In genomic region chr17:28026111-28026872, GRCm38 (mm10) we compare ENCODE assay signal across 9 mouse cellular contexts. TPM values are rescaled to one million over a fixed set of nuclear protein-coding genes. Genes with fewer than 3 reads are reported as not detected.
A peak's percentile ranks its signal among the peaks of the same experiment; 100 is the strongest.
DNase-seq lines count a peak whose midpoint lies in the region; ATAC-seq lines count a peak whose summit lies in the region.
"Had no signal": no experiment of that assay in that cellular context is flagged by ENCODE, and none has a peak within 500 bp of the region (broad histone marks: within the 10 kb centered on the region; RNA-seq: fewer than 3 reads in every experiment).

No protein-coding gene starts in this region.

- H3K36me3 ChIP-seq in heart, embryonic 13.5 days, result no peaks in the 10 kb centered on the region
- no peaks in the 10 kb centered on the region for H3K36me3 ChIP-seq in midbrain, embryonic 14.5 days (ENCODE audit: control insufficient read depth, insufficient read depth, low read length)

- H3K4me2 ChIP-seq in heart, embryonic 13.5 days, result no peak overlapping the region
- no peak overlapping the region for H3K4me2 ChIP-seq in midbrain, embryonic 14.5 days (ENCODE audit: low read length)

- intact Hi-C loops in heart, postnatal 25 days (cut with DNase I), result no loop called here

- no peak for ATAC-seq in heart, embryonic 13.5 days (ENCODE audit: extremely low read depth, insufficient number of reproducible peaks, low FRiP score, low TSS enrichment)
- no peak for ATAC-seq in midbrain, embryonic 14.5 days (ENCODE audit: low FRiP score, low TSS enrichment)

- H3K9me3 ChIP-seq in heart, embryonic 13.5 days, result no peaks in the 10 kb centered on the region
- no peaks in the 10 kb centered on the region for H3K9me3 ChIP-seq in midbrain, embryonic 14.5 days (ENCODE audit: control insufficient read depth, low read length)

- DNase-seq in heart, adult 8-10 months (ENCODE audit: low spot score), result peak; percentile 30
- DNase-seq in heart, postnatal 25 days (ENCODE audit: low spot score), result no peak
- peak; percentile 78 to 86 for DNase-seq in kidney, postnatal 36 days
- DNase-seq in midbrain, embryonic 14.5 days, result peak; percentile 72
- DNase-seq in urinary bladder, adult 18-20 months (ENCODE audit: low spot score in 2 of 2), result no peak
- DNase-seq in layer of hippocampus, postnatal 25 days (ENCODE audit: extremely low spot score in 1 of 2, low spot score in 1 of 2), result no peak
- DNase-seq in T-cell, adult 2 months (ENCODE audit: low spot score), result no peak

- peak overlapping the region; percentile 59; the same call in 1 of the 2 replicates for H3K9ac ChIP-seq in heart, embryonic 13.5 days
- H3K9ac ChIP-seq in midbrain, embryonic 14.5 days (replicated peaks; ENCODE audit: low read length), result no peak overlapping the region

- peaks cover 79% of the 10 kb centered on the region for H3K4me1 ChIP-seq in heart, embryonic 13.5 days
- peaks cover 15% of the 10 kb centered on the region; the same call in 1 of the 2 replicates for H3K4me1 ChIP-seq in midbrain, embryonic 14.5 days (ENCODE audit: control insufficient read depth, insufficient read depth, low read length)

- WGBS in heart, embryonic 13.5 days, result 64% methylated on average over 14 of the region's 14 CpGs
- WGBS in midbrain, embryonic 14.5 days, result 84% methylated on average over 14 of the region's 14 CpGs

- no peak overlapping the region for H3K4me3 ChIP-seq in heart, embryonic 13.5 days
- H3K4me3 ChIP-seq in midbrain, embryonic 14.5 days (replicated peaks; ENCODE audit: low read depth, low read length), result no peak overlapping the region
- H3K4me3 ChIP-seq: myocyte had no signal

- peak overlapping the region; percentile 65 for H3K27ac ChIP-seq in heart, embryonic 13.5 days (replicated peaks)
- peak overlapping the region; percentile 28 for H3K27ac ChIP-seq in midbrain, embryonic 14.5 days (replicated peaks; ENCODE audit: low read depth, low read length)

- no peaks in the 10 kb centered on the region for H3K27me3 ChIP-seq in heart, embryonic 13.5 days (replicated peaks)
- no peaks in the 10 kb centered on the region for H3K27me3 ChIP-seq in midbrain, embryonic 14.5 days (ENCODE audit: control insufficient read depth, insufficient read depth, low read length)

RNA-seq across cellular contexts. Expression of gene Tcp11, which starts 54.1 kb away (rescaled TPM):
- under 1 TPM in 1 of 4 experiments, not detected in 3; 0.24 TPM for total RNA-seq in heart, adult 8-10 months (2022)
- total RNA-seq in heart, postnatal 25 days (2021), result not detected
- polyA plus RNA-seq in heart, embryonic 13.5 days (2015; fragmentation: Nextera tagmentation; extraction: Ambion mirVana), result 0.49 and 0.55 TPM in 2 replicates
- 0.88 and 1.1 TPM in 2 replicates for polyA plus RNA-seq in midbrain, embryonic 14.5 days (2014; fragmentation: Nextera tagmentation; extraction: Ambion mirVana)
- 1 to 10 TPM; 1.2 to 1.3 TPM for total RNA-seq in layer of hippocampus, postnatal 25 days (2021)
- polyA plus RNA-seq: myocyte had no signal

Comparison
In these comparisons a context has a peak if more than half of its experiments do, and no peak if none do; other contexts are left out.
1. DNase-seq: peak in heart, adult 8-10 months (single experiment), kidney, postnatal 36 days (2 of 2) and midbrain, embryonic 14.5 days (single experiment); none in heart, postnatal 25 days (single experiment), urinary bladder, adult 18-20 months (0 of 2), layer of hippocampus, postnatal 25 days (0 of 2) and T-cell, adult 2 months (single experiment).